Mouse (Mus musculus): ENCODE data around the gene Adm2. TPM values are rescaled to one million over a fixed set of nuclear protein-coding genes. Genes with fewer than 3 reads are reported as not detected.

Gene Adm2
- total RNA-seq, 1 experiment = 4.6 TPM

DNA sequence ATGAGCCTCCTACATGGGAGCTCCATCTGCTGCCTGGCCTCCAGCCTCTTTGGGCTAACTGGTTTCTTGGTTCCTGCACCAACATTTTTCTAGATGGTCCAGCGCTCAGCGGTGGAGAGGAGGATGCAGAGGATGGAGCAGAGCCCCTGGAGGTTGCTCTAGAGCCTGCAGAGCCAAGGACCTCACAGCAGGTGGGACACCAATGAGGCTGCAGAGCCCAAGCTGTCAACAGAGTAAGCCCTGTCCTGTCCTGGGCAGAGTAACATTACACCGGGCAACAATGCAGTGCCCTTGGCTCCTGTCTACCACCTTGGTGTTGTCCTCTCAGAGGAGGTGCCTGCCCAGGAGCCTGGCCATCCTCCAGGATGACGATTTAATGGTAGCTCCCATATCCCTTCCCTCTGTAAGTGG, 42.6 kb downstream of the Adm2 start:
- Histone ChIP-seq H3K9me3 (ENCODE audit: control insufficient read depth, insufficient read depth, low read depth, low read length) (no peaks in the 10 kb centered on the region), H3K4me1 (ENCODE audit: control insufficient read depth in 2 of 2, insufficient read depth in 2 of 2, low read length in 2 of 2, poor library complexity in 1 of 2) (no peaks in the 10 kb centered on the region; a peak in 1 of 4 replicates), H3K27ac (ENCODE audit: insufficient read depth, low read depth, low read length, poor library complexity, severe bottlenecking) (no peak overlapping the region), H3K4me3 (ENCODE audit: insufficient read depth in 1 of 2, low read depth in 1 of 2, low read length in 2 of 2, poor library complexity in 1 of 2, severe bottlenecking in 1 of 2) (no peak overlapping the region), H3K9ac (ENCODE audit: insufficient read depth, low read depth, low read length, poor library complexity, severe bottlenecking) (no peak overlapping the region), H3K36me3 (ENCODE audit: control insufficient read depth, insufficient read depth, low read length, poor library complexity, severe bottlenecking) (peaks cover 85% of the 10 kb centered on the region)
- DNase-seq (ENCODE audit: low read depth, low spot score) = no peak
- TF ChIP-seq ZC3H11A (IDR thresholded peaks at IDR 0.05; ENCODE audit: borderline replicate concordance, low read depth, low read length) = no peak
- in situ Hi-C loops (cut with MboI; ENCODE audit: low sequenced_read_pairs in 2 of 2, unreplicated experiment in 2 of 2) = no loop called here

DNA sequence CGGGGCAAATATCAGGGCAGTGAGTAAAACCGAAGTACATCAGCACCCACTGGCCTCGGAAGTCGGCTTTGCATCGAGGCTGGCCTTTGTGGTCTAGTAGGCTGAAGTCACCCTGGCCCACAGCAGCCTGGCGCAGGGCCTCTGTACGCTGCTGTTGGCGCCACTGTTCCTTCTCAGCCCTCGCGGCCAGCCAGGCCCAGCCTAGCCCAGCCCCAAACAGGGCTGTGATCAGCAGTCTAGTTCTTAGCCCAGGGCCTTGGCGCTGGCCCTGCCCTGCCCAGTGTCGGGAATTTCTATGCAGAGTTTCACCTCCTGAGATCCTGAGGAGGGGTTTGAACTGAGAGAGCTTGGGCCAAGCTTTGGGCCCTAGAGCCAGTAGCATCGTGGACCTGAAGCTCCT, 49.5 kb downstream of the Adm2 start:
- in situ Hi-C loops (cut with MboI; ENCODE audit: low sequenced_read_pairs in 2 of 2, unreplicated experiment in 2 of 2) = no loop called here
- peak overlapping the region; percentile 86; the same call in 1 of the 2 replicates for H3K9ac ChIP-seq (ENCODE audit: insufficient read depth, low read depth, low read length, poor library complexity, severe bottlenecking)

GRCm38 (mm10) chr15:89372536-89372935, 50.0 kb downstream of the Adm2 start:
- TF ChIP-seq ZC3H11A (IDR thresholded peaks at IDR 0.05; ENCODE audit: borderline replicate concordance, low read depth, low read length) (no peak), ZNF384 (IDR thresholded peaks at IDR 0.05; ENCODE audit: low read depth, low read length) (no peak), MAFK (IDR thresholded peaks at IDR 0.05; ENCODE audit: insufficient read depth, low read depth, low read length) (no peak), HCFC1 (IDR thresholded peaks at IDR 0.05; ENCODE audit: borderline replicate concordance, insufficient read depth, low read length) (no peak), CHD2 (IDR thresholded peaks at IDR 0.05; ENCODE audit: low read depth, low read length) (no peak)
- DNase-seq (ENCODE audit: low read depth, low spot score) = no peak
- peak overlapping the region; percentile 86; the same call in 1 of the 2 replicates for H3K9ac ChIP-seq (ENCODE audit: insufficient read depth, low read depth, low read length, poor library complexity, severe bottlenecking)
- peaks cover 52% of the 10 kb centered on the region for H3K36me3 ChIP-seq (ENCODE audit: control insufficient read depth, insufficient read depth, low read length, poor library complexity, severe bottlenecking)
- H3K9me3 ChIP-seq (ENCODE audit: control insufficient read depth, insufficient read depth, low read depth, low read length) = no peaks in the 10 kb centered on the region
- H3K4me3 ChIP-seq (ENCODE audit: insufficient read depth in 1 of 2, low read depth in 1 of 2, low read length in 2 of 2, poor library complexity in 1 of 2, severe bottlenecking in 1 of 2) = peak overlapping the region; percentile 71 to 77; a peak in 3 of 4 replicates
- H3K27ac ChIP-seq (ENCODE audit: insufficient read depth, low read depth, low read length, poor library complexity, severe bottlenecking) = peak overlapping the region; percentile 83; the same call in 1 of the 2 replicates
- in situ Hi-C loops (cut with MboI; ENCODE audit: low sequenced_read_pairs in 2 of 2, unreplicated experiment in 2 of 2) = no loop called here
- peaks cover 2 to 20% of the 10 kb centered on the region in 2 experiments; a peak in 3 of 4 replicates for H3K4me1 ChIP-seq (ENCODE audit: control insufficient read depth in 2 of 2, insufficient read depth in 2 of 2, low read length in 2 of 2, poor library complexity in 1 of 2)

More for the DNA sequence above, 49.5 kb downstream of the Adm2 start:
- Histone ChIP-seq H3K9me3 (ENCODE audit: control insufficient read depth, insufficient read depth, low read depth, low read length) (no peaks in the 10 kb centered on the region), H3K4me1 (ENCODE audit: control insufficient read depth in 2 of 2, insufficient read depth in 2 of 2, low read length in 2 of 2, poor library complexity in 1 of 2) (peaks cover 2 to 16% of the 10 kb centered on the region in 2 experiments; a peak in 3 of 4 replicates), H3K36me3 (ENCODE audit: control insufficient read depth, insufficient read depth, low read length, poor library complexity, severe bottlenecking) (peaks cover 55% of the 10 kb centered on the region), H3K27ac (ENCODE audit: insufficient read depth, low read depth, low read length, poor library complexity, severe bottlenecking) (no peak overlapping the region), H3K4me3 (ENCODE audit: insufficient read depth in 1 of 2, low read depth in 1 of 2, low read length in 2 of 2, poor library complexity in 1 of 2, severe bottlenecking in 1 of 2) (peak overlapping the region in 1 of 2 experiments; percentile 71; a peak in 2 of 4 replicates)
- no peak for DNase-seq (ENCODE audit: low read depth, low spot score)
- TF ChIP-seq HCFC1 (IDR thresholded peaks at IDR 0.05; ENCODE audit: borderline replicate concordance, insufficient read depth, low read length) (no peak), ZNF384 (IDR thresholded peaks at IDR 0.05; ENCODE audit: low read depth, low read length) (no peak), MAFK (IDR thresholded peaks at IDR 0.05; ENCODE audit: insufficient read depth, low read depth, low read length) (no peak), ZC3H11A (IDR thresholded peaks at IDR 0.05; ENCODE audit: borderline replicate concordance, low read depth, low read length) (no peak), CHD2 (IDR thresholded peaks at IDR 0.05; ENCODE audit: low read depth, low read length) (no peak)

DNA sequence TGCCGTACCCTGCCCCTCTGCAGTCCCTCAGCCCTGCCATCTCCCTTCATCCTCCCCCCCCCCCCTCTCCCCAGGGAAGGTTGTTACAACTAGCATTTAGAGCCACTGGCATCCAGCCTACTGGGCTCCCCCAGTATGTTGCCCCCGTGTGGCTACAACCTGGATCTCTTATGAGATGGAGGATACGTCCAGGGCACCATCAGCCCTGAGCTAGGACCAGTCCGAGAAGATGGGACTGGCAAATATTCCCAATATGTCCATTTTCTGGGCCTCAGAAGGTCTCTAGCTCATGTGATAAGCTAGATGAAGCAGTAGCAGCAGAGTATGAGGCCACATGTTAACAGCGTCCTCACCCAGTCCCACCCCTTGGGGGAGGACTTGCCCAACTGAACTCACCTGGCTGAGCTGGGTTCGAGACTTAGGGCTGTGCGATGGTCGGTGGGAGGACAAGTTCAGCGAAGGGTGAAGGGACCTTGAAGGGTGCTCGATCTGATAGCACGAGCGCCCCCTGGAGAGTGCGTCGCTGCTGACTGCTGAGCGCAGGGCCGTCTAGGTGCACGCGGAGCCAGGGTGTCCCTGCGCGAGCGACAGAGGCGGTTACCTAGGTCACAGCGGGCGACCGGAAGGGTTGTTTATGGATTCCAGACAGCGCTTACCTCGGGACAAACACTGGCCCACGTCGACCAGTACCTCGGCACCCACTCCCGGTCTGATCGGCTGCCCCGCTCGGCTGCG, 50.7 kb downstream of the Adm2 start:
- peak overlapping the region; percentile 71 to 77 for H3K4me3 ChIP-seq (ENCODE audit: insufficient read depth in 1 of 2, low read depth in 1 of 2, low read length in 2 of 2, poor library complexity in 1 of 2, severe bottlenecking in 1 of 2)
- peaks cover 45% of the 10 kb centered on the region for H3K36me3 ChIP-seq (ENCODE audit: control insufficient read depth, insufficient read depth, low read length, poor library complexity, severe bottlenecking)
- in situ Hi-C loops (cut with MboI; ENCODE audit: low sequenced_read_pairs in 2 of 2, unreplicated experiment in 2 of 2) = no loop called here
- no peak for TF ChIP-seq ZNF384 (IDR thresholded peaks at IDR 0.05; ENCODE audit: low read depth, low read length)
- TF ChIP-seq MAFK (IDR thresholded peaks at IDR 0.05; ENCODE audit: insufficient read depth, low read depth, low read length) = no peak
- peak; percentile 33; the same call in 1 of the 2 replicates for TF ChIP-seq HCFC1 (IDR thresholded peaks at IDR 0.05; ENCODE audit: borderline replicate concordance, insufficient read depth, low read length)
- H3K4me1 ChIP-seq (ENCODE audit: control insufficient read depth in 2 of 2, insufficient read depth in 2 of 2, low read length in 2 of 2, poor library complexity in 1 of 2) = peaks cover 2 to 24% of the 10 kb centered on the region in 2 experiments; a peak in 3 of 4 replicates
- peak overlapping the region; percentile 86 for H3K9ac ChIP-seq (ENCODE audit: insufficient read depth, low read depth, low read length, poor library complexity, severe bottlenecking)
- DNase-seq (ENCODE audit: low read depth, low spot score) = peak; percentile 78
- H3K9me3 ChIP-seq (ENCODE audit: control insufficient read depth, insufficient read depth, low read depth, low read length) = no peaks in the 10 kb centered on the region
- H3K27ac ChIP-seq (ENCODE audit: insufficient read depth, low read depth, low read length, poor library complexity, severe bottlenecking) = peak overlapping the region; percentile 83

Measured in ES-E14 (cell line).